Mouse (Mus musculus) midbrain, postnatal 0 days (tissue): Measurements from ENCODE around the gene Evi5l. TPM values are rescaled to one million over a fixed set of nuclear protein-coding genes. Genes with fewer than 3 reads are reported as not detected.
A peak's percentile ranks its signal among the peaks of the same experiment; 100 is the strongest.

Experiments used
- ATAC-seq: fragments of 200-750 bp; cut with Nextera tagmentation; 2 replicates; pipeline ENCODE4 v1.8.0; 2017; ENCODE audit warnings: moderate number of reproducible peaks, mild to moderate bottlenecking, moderate TSS enrichment, moderate library complexity; ENCODE audit not compliant: low FRiP score
- DNase-seq: peaks from one replicate; pipeline ENCODE4 v3.0.0-alpha.2; 2015; ENCODE audit warnings: low spot score
- H3K27ac ChIP-seq: fragments of 300-500 bp; sonication (generic); 2 replicates; pipeline ENCODE4 v1.5.1; 2014; ENCODE audit warnings: low read depth, mild to moderate bottlenecking, low read length, mixed read lengths
- H3K27me3 ChIP-seq: fragments of 300-500 bp; sonication (generic); 2 replicates; pipeline ENCODE4 v1.6.1; 2014; ENCODE audit warnings: low read length, control low read depth, mixed read lengths; ENCODE audit not compliant: insufficient read depth
- H3K36me3 ChIP-seq: fragments of 300-500 bp; sonication (generic); 2 replicates; pipeline ENCODE4 v1.6.1; 2014; ENCODE audit warnings: low read length, control low read depth, mixed read lengths; ENCODE audit not compliant: insufficient read depth
- H3K4me1 ChIP-seq: fragments of 300-500 bp; sonication (generic); 2 replicates; pipeline ENCODE4 v1.6.1; 2014; ENCODE audit warnings: mild to moderate bottlenecking, control low read depth, antibody characterized with exemption, low read length, mixed read lengths; ENCODE audit not compliant: insufficient read depth
- H3K4me2 ChIP-seq: fragments of 300-500 bp; sonication (generic); 2 replicates; pipeline ENCODE4 v1.6.1; 2014; ENCODE audit warnings: low read depth, mild to moderate bottlenecking, low read length, mixed read lengths; ENCODE audit not compliant: poor library complexity, severe bottlenecking
- H3K4me3 ChIP-seq: fragments of 300-500 bp; sonication (generic); 2 replicates; pipeline ENCODE4 v1.5.1; 2014; ENCODE audit warnings: low read depth, mild to moderate bottlenecking, low read length, moderate library complexity
- H3K9ac ChIP-seq: fragments of 300-500 bp; sonication (generic); replicated peaks from 2 replicates; pipeline ENCODE4 v1.6.1; 2014; ENCODE audit warnings: mild to moderate bottlenecking, low read length, moderate library complexity, mixed read lengths; ENCODE audit not compliant: poor library complexity, severe bottlenecking
- H3K9me3 ChIP-seq: fragments of 300-500 bp; sonication (generic); 2 replicates; pipeline ENCODE4 v1.6.1; 2016; ENCODE audit warnings: low read length, control low read depth
- CTCF ChIP-seq: IDR thresholded peaks from 2 replicates; pipeline ENCODE4 v1.5.1; 2016; ENCODE audit warnings: antibody characterized with exemption, mild to moderate bottlenecking
- WGBS: fragments of 180-500 bp; shearing (Covaris S2); extraction: QIAGEN DNeasy Blood & Tissue Kit; methylation state at CpG from one replicate; pipeline ENCODE4 v1.1.7; 2014; 5-methylcytosine and 5-hydroxymethylcytosine counted together
- polyA plus RNA-seq: library from polyadenylated mRNA; unstranded; fragments of >200 nt; fragmentation: Nextera tagmentation; extraction: Ambion mirVana; gene quantifications from 2 replicates; pipeline ENCODE4 v1.2.1, GENCODE M21; 2015
- total RNA-seq: library from RNA; depleted of rRNA; stranded (reverse); fragments of >200 nt; gene quantifications from 2 replicates; pipeline ENCODE4 v1.2.3, GENCODE M21; 2014

Gene Evi5l
- total and polyA plus RNA-seq, 2 experiments from 2014 or later, result 108 to 238 TPM

DNA sequence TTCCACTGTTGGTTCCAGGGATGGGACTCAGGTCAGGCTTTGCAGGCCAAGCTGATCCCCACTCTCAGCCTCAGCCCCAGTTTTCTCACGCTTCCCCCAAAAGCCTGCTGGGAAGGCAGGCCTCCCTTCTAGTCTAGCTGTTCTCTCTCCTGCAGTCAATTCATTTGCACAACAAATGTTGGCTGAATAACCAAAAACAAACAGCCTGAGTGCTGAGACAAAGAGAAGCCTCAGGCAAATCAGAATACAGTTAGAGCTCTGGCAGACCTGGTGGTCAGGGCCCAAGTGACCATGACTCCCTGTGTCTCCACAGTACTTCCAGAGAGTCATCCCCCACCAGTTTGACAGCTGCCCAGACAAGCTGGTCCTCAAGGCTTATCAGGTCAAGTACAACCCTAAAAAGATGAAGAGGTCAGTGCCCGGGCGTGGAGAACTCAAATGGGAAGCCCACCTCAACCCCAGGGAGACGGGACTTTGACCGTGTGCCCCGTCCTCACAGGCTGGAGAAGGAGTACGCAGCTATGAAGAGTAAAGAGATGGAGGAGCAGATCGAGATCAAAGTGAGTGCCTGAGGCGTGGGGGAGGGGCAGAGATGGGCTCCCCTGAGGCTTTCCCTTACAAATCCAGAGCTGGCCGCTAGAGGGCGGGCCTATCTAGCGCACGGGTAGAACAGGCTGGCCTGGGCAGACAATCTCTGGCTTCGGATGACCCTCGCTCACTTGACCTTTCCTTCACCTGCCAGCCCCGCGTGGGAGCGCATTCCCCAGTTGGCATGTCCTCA is 26.6 kb downstream of the Evi5l start:
- Histone ChIP-seq H3K4me1 (no peaks in the 10 kb centered on the region), H3K36me3 (peaks cover 39% of the 10 kb centered on the region), H3K4me3 (no peak overlapping the region), H3K4me2 (no peak overlapping the region), H3K9me3 (no peaks in the 10 kb centered on the region), H3K9ac (no peak overlapping the region), H3K27me3 (no peaks in the 10 kb centered on the region), H3K27ac (peak overlapping the region; percentile 67)
- WGBS, result 4% methylated on average over 18 of the region's 18 CpGs
- peak; percentile 90 for TF ChIP-seq CTCF
- peak; percentile 82 for ATAC-seq
- DNase-seq, result peak; percentile 81

DNA sequence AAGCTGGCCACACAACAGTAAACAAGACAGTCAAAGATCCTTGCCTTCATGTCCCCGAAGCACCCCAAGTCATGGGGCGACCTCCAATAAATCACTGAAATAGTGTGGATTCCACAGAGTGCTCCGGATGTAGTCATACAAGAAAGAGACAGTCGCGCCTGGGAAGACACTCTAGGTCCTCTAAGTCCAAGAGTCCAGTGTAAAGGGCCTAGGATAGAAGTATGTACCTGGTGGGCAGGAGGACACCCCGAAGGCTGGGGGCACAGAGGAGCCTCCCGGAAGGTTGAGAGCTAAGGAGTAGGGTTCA is 27.2 kb downstream of the Evi5l start:
- no peak for ATAC-seq
- peaks cover 33% of the 10 kb centered on the region for H3K36me3 ChIP-seq

DNA sequence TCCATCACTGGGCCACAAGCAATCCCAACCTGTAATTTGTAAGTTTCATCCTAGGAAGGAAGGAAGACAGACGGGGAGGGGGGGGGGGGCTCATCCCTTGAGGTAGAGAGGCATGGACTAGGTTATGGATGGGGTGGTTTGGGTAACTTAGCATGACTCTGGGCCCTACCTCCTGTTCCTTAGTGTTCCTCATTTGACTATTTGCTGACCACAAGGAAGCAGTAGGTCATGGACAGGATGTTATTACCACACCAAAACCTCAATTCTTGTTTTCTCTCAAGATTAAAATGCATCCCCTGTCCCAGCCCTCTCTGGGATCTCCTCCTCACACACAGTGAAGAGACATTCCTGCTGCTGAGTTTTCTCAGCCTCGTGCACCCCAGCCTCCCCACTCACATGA is 35.0 kb downstream of the Evi5l start:
- H3K36me3 ChIP-seq, result peaks cover 66% of the 10 kb centered on the region
- DNase-seq, result no peak
- ATAC-seq, result no peak
- H3K4me1 ChIP-seq, result no peaks in the 10 kb centered on the region
- WGBS, result 67% methylated on average over 2 of the region's 2 CpGs
- no peak for TF ChIP-seq CTCF
- no peaks in the 10 kb centered on the region for H3K9me3 ChIP-seq
- no peak overlapping the region for H3K27ac ChIP-seq
- no peaks in the 10 kb centered on the region for H3K27me3 ChIP-seq
- H3K4me3 ChIP-seq, result no peak overlapping the region
- no peak overlapping the region for H3K9ac ChIP-seq
- H3K4me2 ChIP-seq, result no peak overlapping the region

More for the DNA sequence above, 27.2 kb downstream of the Evi5l start:
- TF ChIP-seq CTCF, result no peak
- no peaks in the 10 kb centered on the region for H3K27me3 ChIP-seq
- DNase-seq, result no peak
- peak overlapping the region; percentile 67; the same call in 1 of the 2 replicates for H3K27ac ChIP-seq
- H3K9ac ChIP-seq, result no peak overlapping the region
- H3K9me3 ChIP-seq, result no peaks in the 10 kb centered on the region
- H3K4me2 ChIP-seq, result no peak overlapping the region
- WGBS, result 54% methylated on average over 7 of the region's 7 CpGs
- no peak overlapping the region for H3K4me3 ChIP-seq
- no peaks in the 10 kb centered on the region for H3K4me1 ChIP-seq

DNA sequence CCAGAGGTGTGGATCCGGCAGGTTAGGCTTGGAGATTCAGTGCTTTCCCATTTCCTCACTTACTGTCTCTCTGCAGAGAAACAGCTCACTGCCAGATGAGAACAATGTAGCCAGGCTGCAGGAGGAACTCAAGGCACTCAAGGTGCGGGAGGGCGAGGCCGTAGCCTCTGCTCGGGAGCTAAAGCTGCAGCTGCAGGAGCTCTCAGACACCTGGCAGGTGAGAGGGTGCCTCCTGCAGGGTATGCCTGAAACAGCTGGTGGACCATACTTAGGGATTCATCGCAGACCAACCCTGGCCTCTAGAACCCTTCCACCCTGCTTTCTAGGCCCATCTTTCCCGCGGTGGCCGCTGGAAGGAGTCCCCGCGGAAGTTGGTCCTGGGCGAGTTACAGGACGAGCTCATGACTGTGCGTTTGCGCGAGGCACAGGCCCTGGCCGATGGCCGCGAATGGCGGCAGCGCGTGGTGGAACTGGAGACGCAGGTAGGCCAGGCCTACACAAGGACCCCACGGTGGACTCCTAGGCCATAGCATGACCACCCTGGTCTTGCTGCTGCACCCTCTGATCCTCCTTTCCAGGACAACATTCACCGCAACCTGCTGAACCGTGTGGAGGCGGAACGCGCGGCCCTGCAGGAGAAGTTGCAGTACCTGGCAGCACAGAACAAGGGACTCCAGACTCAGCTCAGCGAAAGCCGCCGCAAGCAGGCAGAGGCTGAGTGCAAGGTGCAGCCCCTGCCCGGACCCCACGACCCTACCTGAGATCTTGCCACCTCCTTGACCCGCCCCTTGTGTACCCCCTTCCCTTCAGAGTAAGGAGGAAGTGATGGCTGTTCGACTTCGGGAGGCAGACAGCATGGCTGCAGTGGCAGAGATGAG is 39.1 kb downstream of the Evi5l start:
- Histone ChIP-seq H3K27me3 (no peaks in the 10 kb centered on the region), H3K9me3 (no peaks in the 10 kb centered on the region), H3K36me3 (peaks cover 63% of the 10 kb centered on the region), H3K4me1 (no peaks in the 10 kb centered on the region), H3K9ac (0 out of 2 replicates have a peak overlapping the region, but pooled peaks have one; percentile 0), H3K4me2 (no peak overlapping the region), H3K4me3 (no peak overlapping the region), H3K27ac (no peak overlapping the region)
- DNase-seq, result no peak
- TF ChIP-seq CTCF, result peak; percentile 29; the same call in 1 of the 2 replicates
- WGBS, result 29% methylated on average over 38 of the region's 38 CpGs
- no peak for ATAC-seq

DNA sequence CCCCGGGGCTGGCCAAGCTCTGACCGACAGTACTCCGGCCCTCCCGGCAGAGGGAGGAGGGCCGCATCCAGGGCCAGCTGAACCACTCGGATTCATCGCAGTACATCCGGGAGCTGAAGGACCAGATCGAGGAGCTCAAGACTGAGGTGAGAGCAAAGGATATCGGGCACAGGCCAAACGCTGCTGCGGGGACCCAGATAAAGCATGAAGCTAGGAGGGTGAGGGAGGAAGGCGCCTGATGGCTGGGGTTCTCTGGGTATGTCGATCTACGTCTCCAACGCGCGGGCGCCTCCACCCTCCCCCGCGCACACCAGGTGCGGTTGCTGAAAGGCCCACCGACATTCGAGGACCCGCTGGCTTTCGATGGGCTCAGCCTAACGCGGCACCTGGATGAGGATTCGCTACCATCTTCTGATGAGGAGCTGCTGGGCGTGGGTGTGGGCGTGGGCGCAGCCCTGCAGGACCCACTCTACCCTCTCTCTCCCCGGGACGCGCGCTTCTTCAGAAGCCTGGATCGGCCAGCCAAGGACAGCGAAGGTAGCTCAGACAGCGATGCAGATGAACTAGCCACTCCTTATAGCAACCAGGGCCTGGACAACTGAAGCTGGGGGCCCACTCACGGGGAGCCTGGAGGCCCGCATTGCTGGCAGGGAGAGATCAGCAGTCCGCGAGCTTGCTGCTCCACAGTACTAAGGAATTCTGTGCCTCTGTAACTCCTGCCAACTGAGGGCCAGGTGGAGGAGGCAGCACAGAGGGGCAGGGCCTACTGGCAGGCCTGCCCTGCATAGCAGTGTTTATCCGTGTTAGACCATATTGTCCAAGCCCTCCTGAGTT is 40.0 kb downstream of the Evi5l start:
- ATAC-seq, result peak; percentile 4; the same call in 1 of the 2 replicates
- no peak overlapping the region for H3K27ac ChIP-seq
- H3K9me3 ChIP-seq, result no peaks in the 10 kb centered on the region
- no peak for TF ChIP-seq CTCF
- H3K4me2 ChIP-seq, result no peak overlapping the region
- DNase-seq, result no peak
- peaks cover 55% of the 10 kb centered on the region for H3K36me3 ChIP-seq
- no peaks in the 10 kb centered on the region for H3K27me3 ChIP-seq
- H3K4me1 ChIP-seq, result no peaks in the 10 kb centered on the region
- 22% methylated on average over 44 of the region's 44 CpGs for WGBS
- H3K9ac ChIP-seq, result 0 out of 2 replicates have a peak overlapping the region, but pooled peaks have one; percentile 0
- H3K4me3 ChIP-seq, result no peak overlapping the region
